Mouse (Mus musculus): Measurements from ENCODE around the gene Pcbp3. TPM values are rescaled to one million over a fixed set of nuclear protein-coding genes. Genes with fewer than 3 reads are reported as not detected.
"Not testable (repeated sequence)": the region's sequence is repeated elsewhere in the genome, so short reads cannot be mapped to it uniquely, and the experiment has no call there.

Pcbp3 gene
- polyA plus RNA-seq, 1 experiment from 2014 or later, result 51.1 TPM

- H3K36me3 ChIP-seq (replicated peaks), result no peaks in the 10 kb centered on the region
- H3K9me3 ChIP-seq, result no peaks in the 10 kb centered on the region
- ATAC-seq (ENCODE audit: low FRiP score), result no peak
- no peak overlapping the region for H3K4me2 ChIP-seq
- H3K4me1 ChIP-seq, result no peaks in the 10 kb centered on the region
- H3K27me3 ChIP-seq, result no peaks in the 10 kb centered on the region
- no peak overlapping the region for H3K9ac ChIP-seq
- 92% methylated on average over 5 of the region's 5 CpGs for WGBS
- H3K4me3 ChIP-seq (replicated peaks), result no peak overlapping the region
- no peak overlapping the region for H3K27ac ChIP-seq
These were observed 182.5 kb downstream of the Pcbp3 start for GRCm38 (mm10) chr10:76779225-76779624.

GRCm38 (mm10) chr10:76771624-76772023 is 190.1 kb downstream of the Pcbp3 start:
- 95% methylated on average over 3 of the region's 3 CpGs for WGBS
- no peak overlapping the region for H3K27ac ChIP-seq
- no peaks in the 10 kb centered on the region for H3K4me1 ChIP-seq
- peaks cover 20% of the 10 kb centered on the region; the same call in 1 of the 2 replicates for H3K36me3 ChIP-seq (replicated peaks)
- H3K4me3 ChIP-seq (replicated peaks), result no peak overlapping the region
- H3K9me3 ChIP-seq, result no peaks in the 10 kb centered on the region
- H3K27me3 ChIP-seq, result no peaks in the 10 kb centered on the region
- no peak for ATAC-seq (ENCODE audit: low FRiP score)
- H3K9ac ChIP-seq, result no peak overlapping the region
- H3K4me2 ChIP-seq, result no peak overlapping the region

- 46% methylated on average over 5 of the region's 5 CpGs for WGBS
- Histone ChIP-seq H3K9me3 (no peaks in the 10 kb centered on the region), H3K27me3 (no peaks in the 10 kb centered on the region), H3K27ac (no peak overlapping the region), H3K36me3 (replicated peaks) (peaks cover 23% of the 10 kb centered on the region; the same call in 1 of the 2 replicates), H3K4me2 (no peak overlapping the region), H3K4me1 (no peaks in the 10 kb centered on the region), H3K9ac (no peak overlapping the region), H3K4me3 (replicated peaks) (no peak overlapping the region)
- ATAC-seq (ENCODE audit: low FRiP score), result no peak
These were observed 190.6 kb downstream of the Pcbp3 start for GRCm38 (mm10) chr10:76771086-76771485.

- Histone ChIP-seq H3K4me2 (no peak overlapping the region), H3K27me3 (no peaks in the 10 kb centered on the region), H3K27ac (no peak overlapping the region), H3K36me3 (replicated peaks) (peaks cover 30% of the 10 kb centered on the region; the same call in 1 of the 2 replicates), H3K9ac (no peak overlapping the region), H3K9me3 (no peaks in the 10 kb centered on the region), H3K4me1 (no peaks in the 10 kb centered on the region), H3K4me3 (replicated peaks) (no peak overlapping the region)
- WGBS, result 89% methylated on average over 6 of the region's 6 CpGs
- ATAC-seq (ENCODE audit: low FRiP score), result no peak
These were observed 192.1 kb downstream of the Pcbp3 start for GRCm38 (mm10) chr10:76769581-76769980.

- Histone ChIP-seq H3K36me3 (replicated peaks) (peaks cover 27% of the 10 kb centered on the region; the same call in 1 of the 2 replicates), H3K9ac (no peak overlapping the region), H3K27ac (no peak overlapping the region), H3K4me3 (replicated peaks) (no peak overlapping the region), H3K9me3 (no peaks in the 10 kb centered on the region), H3K4me2 (no peak overlapping the region), H3K4me1 (no peaks in the 10 kb centered on the region), H3K27me3 (no peaks in the 10 kb centered on the region)
- WGBS, result 94% methylated on average over 1 of the region's 1 CpGs
- no peak for ATAC-seq (ENCODE audit: low FRiP score)
These were observed 195.5 kb downstream of the Pcbp3 start for GRCm38 (mm10) chr10:76766196-76766595.

- Histone ChIP-seq H3K9me3 (no peaks in the 10 kb centered on the region), H3K4me2 (no peak overlapping the region), H3K4me1 (no peaks in the 10 kb centered on the region), H3K4me3 (replicated peaks) (no peak overlapping the region), H3K9ac (no peak overlapping the region), H3K27ac (no peak overlapping the region), H3K27me3 (no peaks in the 10 kb centered on the region), H3K36me3 (replicated peaks) (peaks cover 21% of the 10 kb centered on the region; the same call in 1 of the 2 replicates)
- ATAC-seq (ENCODE audit: low FRiP score), result no peak
- WGBS, result 92% methylated on average over 4 of the region's 4 CpGs
These were observed 196.8 kb downstream of the Pcbp3 start for GRCm38 (mm10) chr10:76764927-76765326.

- Histone ChIP-seq H3K27ac (no peak overlapping the region), H3K9ac (no peak overlapping the region), H3K4me3 (replicated peaks) (no peak overlapping the region), H3K27me3 (no peaks in the 10 kb centered on the region), H3K9me3 (no peaks in the 10 kb centered on the region), H3K4me2 (no peak overlapping the region), H3K4me1 (no peaks in the 10 kb centered on the region), H3K36me3 (replicated peaks) (peaks cover 19% of the 10 kb centered on the region; the same call in 1 of the 2 replicates)
- 92% methylated on average over 12 of the region's 12 CpGs for WGBS
- no peak for ATAC-seq (ENCODE audit: low FRiP score)
These were observed 198.7 kb downstream of the Pcbp3 start for GRCm38 (mm10) chr10:76763016-76763415.

- Histone ChIP-seq H3K27me3 (no peaks in the 10 kb centered on the region), H3K4me3 (replicated peaks) (no peak overlapping the region), H3K27ac (no peak overlapping the region), H3K36me3 (replicated peaks) (peaks cover 16% of the 10 kb centered on the region; the same call in 1 of the 2 replicates), H3K4me2 (no peak overlapping the region), H3K9ac (no peak overlapping the region), H3K4me1 (no peaks in the 10 kb centered on the region), H3K9me3 (no peaks in the 10 kb centered on the region)
- no peak for ATAC-seq (ENCODE audit: low FRiP score)
- WGBS, result 94% methylated on average over 7 of the region's 7 CpGs
These were observed 199.3 kb downstream of the Pcbp3 start for GRCm38 (mm10) chr10:76762411-76762810.

GRCm38 (mm10) chr10:76759878-76760277 is 201.8 kb downstream of the Pcbp3 start:
- no peak for ATAC-seq (ENCODE audit: low FRiP score)
- Histone ChIP-seq H3K36me3 (replicated peaks) (no peaks in the 10 kb centered on the region), H3K9me3 (no peaks in the 10 kb centered on the region), H3K27ac (no peak overlapping the region), H3K4me3 (replicated peaks) (no peak overlapping the region), H3K4me2 (no peak overlapping the region), H3K9ac (no peak overlapping the region), H3K27me3 (no peaks in the 10 kb centered on the region), H3K4me1 (no peaks in the 10 kb centered on the region)
- 93% methylated on average over 5 of the region's 5 CpGs for WGBS

- H3K9ac ChIP-seq, result no peak overlapping the region
- H3K4me2 ChIP-seq, result no peak overlapping the region
- H3K27ac ChIP-seq, result no peak overlapping the region
- no peaks in the 10 kb centered on the region for H3K36me3 ChIP-seq (replicated peaks)
- H3K4me3 ChIP-seq (replicated peaks), result no peak overlapping the region
- H3K9me3 ChIP-seq, result 0 out of 2 replicates have a peak, but pooled peaks cover 5% of the 10 kb centered on the region
- no peak for ATAC-seq (ENCODE audit: low FRiP score)
- H3K4me1 ChIP-seq, result no peaks in the 10 kb centered on the region
- no peaks in the 10 kb centered on the region for H3K27me3 ChIP-seq
- WGBS, result 82% methylated on average over 3 of the region's 3 CpGs
These were observed 208.0 kb downstream of the Pcbp3 start for GRCm38 (mm10) chr10:76753640-76754039.

- H3K27ac ChIP-seq; H3K9ac ChIP-seq; H3K4me1 ChIP-seq; H3K4me3 ChIP-seq (replicated peaks); H3K9me3 ChIP-seq; H3K27me3 ChIP-seq; ATAC-seq (ENCODE audit: low FRiP score); H3K4me2 ChIP-seq; H3K36me3 ChIP-seq (replicated peaks): not testable (repeated sequence)
- 72% methylated on average over 11 of the region's 11 CpGs for WGBS
These were observed 217.4 kb downstream of the Pcbp3 start for GRCm38 (mm10) chr10:76744267-76744666.

- no peak for ATAC-seq (ENCODE audit: low FRiP score)
- Histone ChIP-seq H3K4me2 (no peak overlapping the region), H3K27me3 (0 out of 2 replicates have a peak, but pooled peaks cover 5% of the 10 kb centered on the region), H3K27ac (no peak overlapping the region), H3K9ac (no peak overlapping the region), H3K4me1 (peaks cover 12% of the 10 kb centered on the region), H3K9me3 (no peaks in the 10 kb centered on the region), H3K36me3 (replicated peaks) (no peaks in the 10 kb centered on the region), H3K4me3 (replicated peaks) (no peak overlapping the region)
- WGBS, result 64% methylated on average over 8 of the region's 8 CpGs
These were observed 224.9 kb downstream of the Pcbp3 start for GRCm38 (mm10) chr10:76736764-76737163.

- WGBS, result 2% methylated on average over 4 of the region's 4 CpGs
- Histone ChIP-seq H3K4me3 (replicated peaks) (no peak overlapping the region), H3K27ac (no peak overlapping the region), H3K9me3 (no peaks in the 10 kb centered on the region), H3K36me3 (replicated peaks) (no peaks in the 10 kb centered on the region), H3K9ac (no peak overlapping the region), H3K4me2 (no peak overlapping the region), H3K4me1 (peaks cover 12% of the 10 kb centered on the region), H3K27me3 (0 out of 2 replicates have a peak, but pooled peaks cover 5% of the 10 kb centered on the region)
- ATAC-seq (ENCODE audit: low FRiP score), result peak; percentile 63; the same call in 1 of the 2 replicates
These were observed 226.7 kb downstream of the Pcbp3 start for GRCm38 (mm10) chr10:76734979-76735378.
